Mouse (Mus musculus) brain, adult 2 months (tissue): ENCODE measurements around the gene Pla1a.

Source experiments
- DNase-seq: peaks from one replicate; pipeline ENCODE4 v3.0.0; 2011; ENCODE audit warnings: low read depth, low spot score

Gene Pla1a

GRCm38 (mm10) chr16:38389284-38389893, 43.6 kb downstream of the Pla1a start:
- no peak for DNase-seq

GRCm38 (mm10) chr16:38388757-38389156, 44.2 kb downstream of the Pla1a start:
- DNase-seq = no peak

GRCm38 (mm10) chr16:38387389-38387788, 45.6 kb downstream of the Pla1a start:
- DNase-seq = no peak

- no peak for DNase-seq
Observed at GRCm38 (mm10) chr16:38385700-38386099, 47.2 kb downstream of the Pla1a start.

- no peak for DNase-seq
Observed at GRCm38 (mm10) chr16:38385184-38385634, 47.7 kb downstream of the Pla1a start.

- DNase-seq = no peak
Observed at GRCm38 (mm10) chr16:38383683-38384082, 49.3 kb downstream of the Pla1a start.

GRCm38 (mm10) chr16:38379926-38380325, 53.0 kb downstream of the Pla1a start:
- no peak for DNase-seq

- no peak for DNase-seq
Observed at GRCm38 (mm10) chr16:38379493-38379892, 53.5 kb downstream of the Pla1a start.

- DNase-seq = no peak
Observed at GRCm38 (mm10) chr16:38379088-38379487, 53.9 kb downstream of the Pla1a start.

GRCm38 (mm10) chr16:38378591-38378990, 54.4 kb downstream of the Pla1a start:
- no peak for DNase-seq

GRCm38 (mm10) chr16:38377546-38377945, 55.4 kb downstream of the Pla1a start:
- DNase-seq = no peak

- DNase-seq = no peak
Observed at GRCm38 (mm10) chr16:38376841-38377249, 56.1 kb downstream of the Pla1a start.

- peak; percentile 89 for DNase-seq
Observed at GRCm38 (mm10) chr16:38376163-38376840, 56.6 kb downstream of the Pla1a start.

GRCm38 (mm10) chr16:38375182-38375581, 57.8 kb downstream of the Pla1a start:
- no peak for DNase-seq

GRCm38 (mm10) chr16:38374379-38375140, 58.4 kb downstream of the Pla1a start:
- DNase-seq = no peak

- DNase-seq = no peak
Observed at GRCm38 (mm10) chr16:38373941-38374340, 59.0 kb downstream of the Pla1a start.

- no peak for DNase-seq
Observed at GRCm38 (mm10) chr16:38373439-38373838, 59.5 kb downstream of the Pla1a start.

GRCm38 (mm10) chr16:38372876-38373275, 60.1 kb downstream of the Pla1a start:
- DNase-seq = no peak

- no peak for DNase-seq
Observed at GRCm38 (mm10) chr16:38371705-38372296, 61.1 kb downstream of the Pla1a start.

- DNase-seq = no peak
Observed at GRCm38 (mm10) chr16:38370633-38371374, 62.1 kb downstream of the Pla1a start.

GRCm38 (mm10) chr16:38369992-38370484, 62.9 kb downstream of the Pla1a start:
- DNase-seq = no peak
